Mouse (Mus musculus) heart, postnatal 0 days (tissue): ENCODE data around the gene Wdr46. TPM values are rescaled to one million over a fixed set of nuclear protein-coding genes. Genes with fewer than 3 reads are reported as not detected.

Experiments used
- ATAC-seq: fragments of 200-750 bp; cut with Nextera tagmentation; 2 replicates; pipeline ENCODE4 v1.8.0; 2017; ENCODE audit warnings: low read depth, moderate number of reproducible peaks, moderate library complexity; ENCODE audit not compliant: insufficient read depth
- DNase-seq: peaks from one replicate; pipeline ENCODE4 v3.0.0-alpha.2; 2016; ENCODE audit warnings: low spot score
- H3K27ac ChIP-seq: fragments of 300-500 bp; sonication (generic); 2 replicates; pipeline ENCODE4 v1.5.1; 2014; ENCODE audit warnings: low read depth, mild to moderate bottlenecking
- H3K27me3 ChIP-seq: fragments of 300-500 bp; sonication (generic); 2 replicates; pipeline ENCODE4 v1.6.1; 2014; ENCODE audit warnings: low read length, mixed read lengths; ENCODE audit not compliant: control insufficient read depth, insufficient read depth
- H3K36me3 ChIP-seq: fragments of 300-500 bp; sonication (generic); replicated peaks from 2 replicates; pipeline ENCODE4 v1.6.1; 2014; ENCODE audit warnings: low read length, mixed read lengths; ENCODE audit not compliant: control insufficient read depth, insufficient read depth
- H3K4me1 ChIP-seq: fragments of 300-500 bp; sonication (generic); 2 replicates; pipeline ENCODE4 v1.6.1; 2014; ENCODE audit warnings: antibody characterized with exemption; ENCODE audit not compliant: control insufficient read depth, insufficient read depth
- H3K4me2 ChIP-seq: fragments of 300-500 bp; sonication (generic); 2 replicates; pipeline ENCODE4 v1.6.1; 2014; ENCODE audit warnings: low read depth, mild to moderate bottlenecking, low read length, moderate library complexity
- H3K4me3 ChIP-seq: fragments of 300-500 bp; sonication (generic); 2 replicates; pipeline ENCODE4 v1.5.1; 2014; ENCODE audit warnings: low read depth, low read length
- H3K9ac ChIP-seq: fragments of 300-500 bp; sonication (generic); replicated peaks from 2 replicates; pipeline ENCODE4 v1.6.1; 2014; ENCODE audit warnings: low read depth, low read length, mixed read lengths
- H3K9me3 ChIP-seq: fragments of 300-500 bp; sonication (generic); replicated peaks from 2 replicates; pipeline ENCODE4 v1.6.1; 2016; ENCODE audit warnings: low read length; ENCODE audit not compliant: control insufficient read depth
- CTCF ChIP-seq: IDR thresholded peaks from 2 replicates; pipeline ENCODE4 v1.5.1; 2016; ENCODE audit warnings: antibody characterized with exemption, control low read depth, low read depth
- EP300 ChIP-seq: IDR thresholded peaks from 2 replicates; pipeline ENCODE4 v1.6.1; 2016; ENCODE audit warnings: antibody characterized with exemption, low read depth
- WGBS: fragments of 180-500 bp; shearing (Covaris S2); extraction: QIAGEN DNeasy Blood & Tissue Kit; methylation state at CpG from one replicate; pipeline ENCODE4 v1.1.7; 2014; 5-methylcytosine and 5-hydroxymethylcytosine counted together
- polyA plus RNA-seq: library from polyadenylated mRNA; unstranded; fragments of >200 nt; fragmentation: Nextera tagmentation; extraction: Ambion mirVana; gene quantifications from 2 replicates; pipeline ENCODE4 v1.2.1, GENCODE M21; 2015
- total RNA-seq: library from RNA; depleted of rRNA; stranded (reverse); fragments of >200 nt; gene quantifications from 2 replicates; pipeline ENCODE4 v1.2.3, GENCODE M21; 2014; ENCODE audit warnings: low replicate concordance

Gene Wdr46
- total and polyA plus RNA-seq, 2 experiments from 2014 or later: 6.7 to 11.1 TPM

DNA sequence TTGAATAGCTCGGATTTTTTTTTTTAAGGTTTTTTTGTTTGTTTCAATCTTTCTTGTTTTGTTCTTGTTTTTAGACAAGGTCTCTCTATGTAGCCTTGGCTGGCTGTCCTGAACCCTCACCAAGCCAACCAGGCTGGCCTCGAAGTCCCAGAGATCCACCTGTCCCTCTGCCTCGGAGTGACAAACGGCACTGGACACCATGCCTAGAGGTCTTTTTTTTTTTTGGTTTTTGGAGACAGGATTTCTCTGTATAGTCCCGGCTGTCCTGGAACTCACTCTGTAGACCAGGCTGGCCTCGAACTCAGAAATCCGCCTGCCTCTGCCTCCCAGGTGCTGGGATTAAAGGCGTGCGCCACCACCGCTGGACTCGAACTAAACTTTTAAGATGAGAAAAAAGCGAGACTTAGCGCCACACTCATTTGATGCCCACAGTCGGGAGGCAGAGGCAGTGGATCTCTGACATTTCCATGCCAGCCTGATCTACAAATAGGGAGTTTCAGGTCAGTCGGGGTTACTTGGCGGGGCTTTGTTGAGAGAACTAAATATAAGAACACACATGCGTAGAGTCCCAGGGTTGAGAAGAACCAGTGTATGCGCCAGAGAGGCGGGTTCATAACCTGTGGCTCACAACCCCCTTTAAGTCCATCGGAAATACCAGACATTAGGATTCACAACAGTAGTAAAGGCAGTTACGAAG, 12.1 kb upstream of the Wdr46 start:
- Histone ChIP-seq H3K4me3 (peak overlapping the region; percentile 91), H3K9me3 (no peaks in the 10 kb centered on the region), H3K27ac (no peak overlapping the region), H3K4me2 (peak overlapping the region; percentile 98), H3K4me1 (peaks cover 6% of the 10 kb centered on the region; the same call in 1 of the 2 replicates), H3K36me3 (peaks cover 28% of the 10 kb centered on the region), H3K27me3 (no peaks in the 10 kb centered on the region), H3K9ac (peak overlapping the region; percentile 91)
- no peak for ATAC-seq
- DNase-seq: no peak
- 58% methylated on average over 21 of the region's 21 CpGs for WGBS
- no peak for TF ChIP-seq EP300

DNA sequence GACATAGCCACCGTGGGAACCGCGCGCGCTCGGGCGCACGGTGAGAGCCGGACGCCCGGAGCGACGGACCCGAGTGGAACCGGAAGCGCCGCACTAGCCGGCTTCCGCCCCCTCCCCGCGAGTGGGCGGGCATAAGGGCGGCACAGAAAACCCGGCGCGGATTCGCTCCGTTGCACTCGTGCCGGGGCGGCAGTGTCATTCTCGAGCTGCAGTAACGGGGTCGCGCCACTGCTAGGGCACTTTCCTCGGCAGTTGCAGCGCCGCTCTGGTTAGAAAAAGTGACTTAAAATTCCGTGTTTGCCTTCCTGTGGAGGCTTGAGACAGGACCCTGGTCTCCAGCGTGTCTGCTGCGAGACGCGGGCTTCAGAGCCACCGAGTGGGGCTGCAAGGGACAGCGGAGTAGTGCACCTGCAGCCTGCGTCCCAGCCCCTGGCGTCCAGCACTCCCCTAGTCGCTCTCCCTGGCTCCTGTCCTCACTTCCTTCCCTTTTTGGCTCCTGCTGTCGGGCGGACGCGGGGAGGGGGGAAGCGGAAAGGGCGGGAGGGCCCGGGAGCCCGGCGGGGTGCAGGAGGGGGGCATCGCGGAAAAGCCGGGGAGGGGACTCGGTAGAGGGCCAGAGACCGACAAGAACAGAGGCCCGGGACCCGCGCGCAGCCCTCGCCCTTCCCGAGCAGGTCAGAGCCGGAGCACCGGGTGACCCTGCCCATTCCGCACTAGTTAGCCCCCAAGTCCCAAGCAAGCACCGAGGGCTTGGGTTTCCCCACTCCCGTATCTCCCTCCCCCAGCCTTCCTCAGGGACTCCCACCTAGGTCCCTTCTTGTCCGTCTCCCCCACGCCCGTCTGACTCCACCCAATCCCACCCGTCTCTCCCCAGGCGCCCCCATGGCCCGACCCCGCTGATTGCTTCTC, 10.8 kb upstream of the Wdr46 start, which contains the start of gene Rgl2:
Rgl2 (plus strand) TSS at position 173 of the 909 bp plus-strand sequence.
- TF ChIP-seq CTCF (peak; percentile 15; the same call in 1 of the 2 replicates), EP300 (peak; percentile 55; the same call in 1 of the 2 replicates)
- Histone ChIP-seq H3K27me3 (no peaks in the 10 kb centered on the region), H3K4me1 (peaks cover 6% of the 10 kb centered on the region; the same call in 1 of the 2 replicates), H3K27ac (peak within 1 kb of the TSS; percentile 95), H3K9me3 (no peaks in the 10 kb centered on the region), H3K36me3 (peaks cover 39% of the 10 kb centered on the region), H3K4me3 (peak within 1 kb of the TSS; percentile 91), H3K9ac (peak within 1 kb of the TSS; percentile 91), H3K4me2 (peak within 1 kb of the TSS; percentile 98)
- ATAC-seq (peak; percentile 87), DNase-seq (peak; percentile 86)
- under 1% methylated on average over 68 of the region's 80 CpGs for WGBS

DNA sequence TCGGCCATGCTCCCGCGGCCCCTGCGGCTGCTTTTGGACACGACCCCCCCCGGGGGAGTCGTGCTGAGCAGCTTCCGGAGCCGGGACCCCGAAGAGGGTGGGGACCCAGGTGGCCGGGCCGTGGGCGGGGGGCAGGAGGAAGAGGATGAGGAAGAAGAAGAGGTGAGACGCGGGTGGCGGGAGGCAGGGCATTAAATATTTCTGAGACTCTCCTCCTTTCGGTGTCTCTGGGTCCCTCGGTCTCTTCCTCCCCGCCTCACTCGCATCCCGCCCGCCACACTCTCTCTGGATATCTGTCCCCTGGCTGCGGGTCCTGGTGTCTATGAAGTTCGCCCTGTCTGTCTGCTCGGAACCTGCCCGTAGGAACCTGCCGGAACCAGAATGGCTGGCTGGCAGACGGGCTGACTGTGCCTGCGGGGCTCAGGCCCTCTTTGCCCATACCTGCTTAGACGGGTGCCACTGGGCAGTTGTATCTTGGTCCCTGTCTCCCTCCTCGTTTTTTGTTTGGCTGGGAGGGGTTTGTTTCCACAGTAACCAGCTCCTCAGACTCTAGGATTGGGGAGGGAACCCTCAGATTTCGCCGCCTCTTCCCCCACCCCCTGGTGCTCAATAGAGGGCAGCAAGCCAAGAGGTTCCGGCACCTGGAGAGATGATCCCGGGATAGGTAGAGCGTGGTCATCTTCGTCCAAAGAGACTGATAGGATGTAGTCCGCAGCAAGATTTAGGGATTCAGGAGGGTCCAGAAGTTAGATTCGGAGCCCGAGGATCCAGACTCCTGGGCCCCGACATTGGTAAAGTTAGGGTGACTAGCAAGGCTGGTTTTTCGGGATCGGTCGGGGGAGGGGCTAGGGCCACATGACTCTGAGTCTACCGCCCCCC, 9.9 kb upstream of the Wdr46 start:
- H3K36me3 ChIP-seq: peaks cover 48% of the 10 kb centered on the region
- TF ChIP-seq CTCF (no peak), EP300 (no peak)
- H3K27me3 ChIP-seq: no peaks in the 10 kb centered on the region
- H3K9me3 ChIP-seq: no peaks in the 10 kb centered on the region
- no peak for ATAC-seq
- under 1% methylated on average over 44 of the region's 45 CpGs for WGBS
- peaks cover 6% of the 10 kb centered on the region; the same call in 1 of the 2 replicates for H3K4me1 ChIP-seq
- peak overlapping the region; percentile 91 for H3K9ac ChIP-seq
- peak overlapping the region; percentile 95 for H3K27ac ChIP-seq
- H3K4me3 ChIP-seq: peak overlapping the region; percentile 91
- peak; percentile 13 for DNase-seq
- H3K4me2 ChIP-seq: peak overlapping the region; percentile 98

DNA sequence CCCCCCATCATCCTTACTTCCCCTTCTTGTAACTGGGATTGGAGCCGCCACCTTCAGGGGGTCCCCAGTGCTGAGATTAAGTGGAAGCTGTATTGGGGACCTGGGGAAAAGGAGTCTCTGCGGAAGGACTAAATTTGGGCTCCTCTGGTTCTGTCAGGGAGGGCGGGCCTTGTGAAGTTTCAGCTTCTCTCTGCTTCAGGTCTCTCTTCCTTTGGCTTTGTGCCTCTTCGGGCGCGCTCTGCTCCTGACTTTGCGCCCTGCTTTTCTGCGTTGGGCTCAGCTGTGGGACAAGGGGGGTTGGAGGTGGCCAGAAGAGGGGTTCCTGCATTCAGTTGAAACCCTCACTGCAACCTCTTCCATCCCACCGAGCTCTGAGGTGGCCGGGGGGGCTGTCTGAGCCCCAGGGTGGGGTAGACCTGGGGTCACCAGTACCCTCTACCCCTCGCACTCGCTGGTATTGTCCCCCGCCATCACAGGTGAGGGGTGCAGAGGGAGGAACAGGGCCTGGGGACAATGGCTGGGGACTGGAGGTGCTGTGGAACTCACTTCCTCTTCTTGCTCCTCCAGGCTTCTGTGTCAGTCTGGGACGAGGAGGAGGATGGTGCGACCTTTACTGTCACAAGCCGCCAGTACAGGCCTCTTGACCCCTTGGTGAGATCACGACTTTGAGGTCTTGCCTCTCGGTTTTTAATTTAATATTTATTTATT, 9.1 kb upstream of the Wdr46 start:
- Histone ChIP-seq H3K36me3 (peaks cover 49% of the 10 kb centered on the region), H3K4me1 (peaks cover 6% of the 10 kb centered on the region; the same call in 1 of the 2 replicates), H3K4me2 (peak overlapping the region; percentile 98), H3K4me3 (peak overlapping the region; percentile 91), H3K9ac (peak overlapping the region; percentile 91), H3K27ac (no peak overlapping the region), H3K9me3 (no peaks in the 10 kb centered on the region), H3K27me3 (no peaks in the 10 kb centered on the region)
- DNase-seq (peak; percentile 4), ATAC-seq (no peak)
- WGBS: 52% methylated on average over 18 of the region's 18 CpGs
- TF ChIP-seq EP300 (no peak), CTCF (no peak)
